Mouse (Mus musculus): Measurements from ENCODE around the gene Pard3. TPM values are rescaled to one million over a fixed set of nuclear protein-coding genes. Genes with fewer than 3 reads are reported as not detected.

Pard3 gene
- total RNA-seq, 2 experiments from 2014 or later: 41.0 to 42.0 TPM

DNA sequence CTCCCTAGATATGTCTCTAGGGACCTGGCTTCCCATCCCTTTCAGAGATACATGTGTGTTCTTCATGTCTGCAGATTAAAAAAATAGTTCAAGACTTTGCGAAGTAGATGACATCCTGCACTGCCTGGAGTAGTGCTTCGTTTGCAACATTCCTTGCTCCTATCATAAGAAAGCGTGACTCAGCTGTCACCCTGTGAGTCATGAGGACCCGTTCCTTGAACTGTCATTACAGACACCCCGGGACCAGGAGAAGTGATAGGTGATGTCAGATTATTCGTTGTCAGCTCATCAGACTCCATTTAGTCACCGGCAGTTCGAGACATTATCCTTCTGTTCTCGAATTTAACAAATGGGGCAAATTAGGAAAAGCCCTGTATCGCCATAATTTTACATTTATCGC lies 180.1 kb downstream of the Pard3 start:
- DNase-seq: no peak

DNA sequence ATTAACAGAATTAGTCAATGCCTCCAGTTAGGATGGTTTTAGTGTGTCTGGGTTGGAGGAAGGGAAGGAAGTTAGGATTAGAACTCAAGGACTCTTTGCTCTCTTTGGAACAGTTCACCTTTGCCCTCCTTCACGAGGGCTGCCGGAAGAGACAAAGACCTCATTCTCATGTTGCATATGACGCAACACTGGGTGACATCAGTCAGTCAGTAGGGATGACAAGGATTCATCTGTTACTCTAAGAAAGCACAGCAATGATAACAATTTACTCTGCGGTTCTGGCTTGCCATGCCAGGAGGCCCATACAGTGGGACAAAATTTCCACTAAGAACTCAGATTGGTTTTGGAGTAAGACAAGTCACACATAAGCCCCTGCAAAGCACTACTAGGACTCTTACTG lies 187.1 kb downstream of the Pard3 start:
- no peak for DNase-seq

DNA sequence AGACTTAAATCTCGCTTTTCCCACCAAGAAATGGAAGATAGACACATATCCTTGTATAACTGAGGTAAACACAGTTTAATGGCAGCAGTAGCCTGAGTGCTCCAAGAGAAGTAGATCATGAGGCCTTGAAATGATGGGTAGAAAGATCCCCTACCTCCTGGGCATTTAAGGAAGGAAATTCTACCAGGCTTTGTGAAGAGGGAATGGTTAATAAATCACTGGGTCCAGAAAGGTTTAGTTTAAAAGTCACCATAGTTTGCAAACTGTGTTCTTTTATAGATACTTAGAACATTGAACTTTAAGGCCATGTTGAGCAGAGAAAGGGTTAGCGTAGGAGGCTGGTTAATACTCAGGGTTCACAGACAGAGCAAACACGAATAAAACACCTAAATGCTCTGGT lies 187.8 kb downstream of the Pard3 start:
- no peak for DNase-seq

DNA sequence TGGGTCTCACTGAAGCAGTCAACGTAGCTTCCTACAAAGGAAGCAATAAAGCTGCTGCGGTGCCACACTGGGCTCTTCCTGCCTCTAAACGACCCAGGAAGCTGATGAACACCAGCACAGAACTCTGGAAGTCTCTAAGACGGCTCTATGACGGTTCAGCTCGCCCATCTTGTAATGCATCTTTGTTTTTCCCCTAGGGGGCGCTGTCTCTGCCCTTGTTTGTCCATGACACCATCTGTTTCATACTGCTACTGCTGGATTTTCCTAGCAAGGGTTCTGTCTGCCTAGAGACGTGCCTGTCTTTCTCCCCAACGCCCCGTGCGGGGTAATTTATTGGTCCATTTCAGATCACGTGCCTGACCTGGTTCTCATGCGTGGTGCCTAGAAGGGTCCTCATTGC lies 188.3 kb downstream of the Pard3 start:
- DNase-seq: no peak

DNA sequence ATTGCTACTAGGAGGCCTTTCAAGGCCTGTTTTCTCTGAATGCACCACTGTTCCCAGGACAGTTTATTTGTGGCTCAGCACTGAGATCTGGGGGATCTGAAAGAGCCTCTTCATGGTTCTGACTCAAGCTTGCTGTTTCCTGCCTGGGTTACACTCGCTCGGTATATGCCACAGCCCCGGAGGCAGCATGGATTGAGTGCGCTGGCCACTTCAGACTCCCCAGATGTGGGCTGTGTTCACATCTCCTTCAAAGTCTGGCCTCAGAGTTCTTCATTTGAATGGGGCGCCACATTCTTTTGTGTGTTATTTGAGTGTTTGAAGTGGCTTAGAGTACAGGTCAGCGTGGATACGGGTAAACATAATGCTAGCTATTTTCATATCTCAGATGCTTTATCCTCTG lies 190.9 kb downstream of the Pard3 start:
- DNase-seq: no peak

DNA sequence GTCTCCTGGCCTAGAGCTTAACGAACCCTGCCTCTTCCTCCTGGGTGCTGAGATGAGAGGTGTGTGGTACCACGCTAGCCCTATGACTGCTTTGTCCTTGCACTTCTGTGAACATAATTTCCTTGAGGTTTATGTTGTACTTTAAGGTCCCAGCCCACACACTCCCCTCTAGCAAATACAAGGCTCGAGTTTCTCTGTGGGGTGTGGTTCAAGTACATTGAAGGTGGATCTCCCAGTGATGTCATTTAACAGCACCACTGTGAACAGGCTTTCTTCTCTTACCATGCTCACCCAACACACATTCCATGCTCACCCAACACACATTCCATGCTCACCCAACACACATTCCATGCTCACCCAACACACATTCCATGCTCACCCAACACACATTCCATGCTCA lies 193.4 kb downstream of the Pard3 start:
- DNase-seq: no peak

DNA sequence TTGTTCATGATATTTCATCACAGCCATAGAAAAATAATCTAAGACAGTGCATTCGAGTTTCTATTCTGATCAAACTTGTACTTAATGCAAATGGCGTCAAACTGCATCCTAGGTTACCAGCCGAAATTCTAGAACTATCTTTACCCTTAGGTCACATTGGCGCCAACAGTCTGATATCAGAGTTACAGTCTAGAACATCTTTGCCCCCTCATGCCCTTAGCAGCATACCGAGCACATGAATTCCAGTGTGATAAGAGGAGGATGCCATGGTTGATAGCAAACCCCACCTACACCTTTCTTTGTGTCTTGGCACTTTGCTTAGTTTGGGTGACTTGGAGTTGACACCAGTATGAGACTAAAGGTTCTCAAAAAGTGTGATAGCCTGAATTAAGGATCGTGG lies 197.4 kb downstream of the Pard3 start:
- DNase-seq: no peak

DNA sequence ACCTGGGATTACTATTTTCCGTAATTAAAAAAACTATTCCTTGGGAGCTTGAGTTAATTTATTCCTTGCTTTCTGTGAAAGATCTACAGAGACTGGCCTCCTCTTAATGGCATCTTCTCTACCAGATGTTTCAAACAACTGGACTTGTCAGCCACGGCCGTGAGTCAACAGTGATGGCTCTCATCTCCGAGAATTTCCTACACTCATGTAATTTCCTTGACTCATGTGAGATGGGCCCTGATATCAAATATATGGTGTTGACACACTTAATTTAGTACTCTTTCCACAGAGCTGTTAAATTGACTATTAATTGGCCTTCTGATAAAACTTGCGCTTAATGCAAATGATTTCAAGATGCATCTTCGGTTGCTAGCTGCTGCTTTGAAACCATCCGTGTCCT lies 198.3 kb downstream of the Pard3 start:
- no peak for DNase-seq

DNA sequence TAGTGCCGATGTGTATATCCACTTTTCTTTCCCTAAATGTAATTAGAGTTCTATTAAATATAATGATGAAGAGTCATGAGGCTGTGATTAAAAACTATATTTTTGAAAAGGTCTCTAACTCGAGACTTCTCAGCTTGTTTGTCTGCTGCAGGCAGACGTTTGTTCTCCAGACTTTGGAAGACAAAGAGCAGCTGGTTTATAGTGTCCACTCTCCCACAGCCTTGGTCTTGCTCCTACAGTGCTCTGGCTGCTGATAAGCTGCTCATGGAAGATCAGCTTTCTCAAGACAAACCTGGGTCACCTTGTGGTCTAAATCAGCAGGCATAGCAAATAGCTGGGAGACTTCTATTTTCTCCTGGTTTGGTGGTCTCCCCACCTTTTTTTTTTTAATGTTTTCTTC lies 198.7 kb downstream of the Pard3 start:
- DNase-seq: no peak

DNA sequence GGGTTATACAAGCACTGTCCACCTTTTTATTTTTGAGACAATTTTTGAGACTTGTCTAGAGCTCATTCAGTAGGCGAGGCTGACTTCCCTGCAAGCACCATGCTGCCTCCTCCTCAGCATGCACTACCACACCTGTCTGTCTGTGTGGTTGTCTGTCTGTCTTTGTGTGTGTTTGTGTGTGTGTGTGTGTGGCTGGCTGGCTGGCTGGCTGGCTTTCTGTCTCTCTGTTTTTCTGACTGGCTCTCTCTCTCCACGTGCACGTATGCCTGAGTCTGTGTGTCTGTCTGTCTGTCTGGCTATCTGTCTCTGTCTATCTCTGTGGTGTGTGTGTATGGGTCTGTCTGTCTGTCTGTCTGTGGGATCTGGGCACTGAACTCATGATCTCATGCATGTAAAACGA lies 199.2 kb downstream of the Pard3 start:
- no peak for DNase-seq

DNA sequence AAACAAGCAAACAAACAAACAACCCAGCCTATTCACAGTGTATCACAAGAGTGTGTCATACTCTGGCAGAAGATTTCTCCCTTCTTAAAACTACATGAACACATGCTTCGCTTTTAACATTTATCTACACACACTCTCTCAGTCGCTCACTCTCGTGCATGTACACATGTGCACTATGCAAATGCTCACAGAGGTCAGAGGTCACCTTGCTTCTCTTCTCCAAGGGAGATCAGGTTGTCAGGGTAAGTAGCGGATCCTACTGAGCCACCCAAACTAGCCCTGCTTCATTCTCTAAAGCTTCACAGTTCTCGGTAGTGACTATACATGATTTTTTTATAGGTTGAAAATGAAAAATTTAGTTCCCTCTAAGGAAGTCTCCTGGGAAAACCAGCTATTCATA lies 199.8 kb downstream of the Pard3 start:
- no peak for DNase-seq

DNA sequence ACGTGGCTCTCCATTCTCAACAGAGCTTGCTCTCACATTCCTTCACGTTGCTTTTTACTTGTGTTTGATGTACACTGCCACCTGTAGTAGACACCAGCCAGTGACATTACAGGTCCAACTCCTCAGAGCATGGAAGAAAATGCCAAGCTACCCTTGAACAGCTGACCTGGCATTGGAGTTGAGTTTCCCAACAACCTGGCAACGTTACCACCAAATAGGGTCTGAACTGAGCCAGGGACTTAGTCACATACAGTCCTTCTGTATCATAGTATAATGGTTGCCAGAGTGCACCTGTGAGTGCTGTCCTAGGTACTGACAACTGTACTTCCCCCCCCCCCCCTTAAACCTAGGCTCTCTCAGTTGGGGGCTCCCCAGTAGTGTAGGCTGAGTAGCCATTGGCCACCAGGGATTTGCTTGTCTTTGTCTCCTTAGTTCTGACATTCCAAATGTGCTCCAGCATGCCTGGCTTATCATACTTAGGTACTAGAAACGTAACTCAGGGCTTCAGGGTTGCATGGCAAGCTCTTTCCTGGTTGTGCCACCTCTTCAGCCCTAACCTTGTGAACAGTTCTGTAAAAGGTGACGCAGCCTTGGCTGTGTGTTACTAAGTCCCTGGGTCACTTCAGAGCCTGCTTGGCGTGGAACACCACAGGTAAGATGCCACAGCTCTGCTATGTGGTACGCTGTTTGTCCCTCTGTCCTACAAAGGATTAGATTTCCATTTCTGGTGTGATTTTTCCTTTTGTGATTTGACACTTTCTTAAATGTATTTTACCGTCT lies 201.2 kb downstream of the Pard3 start:
- no peak for DNase-seq

DNA sequence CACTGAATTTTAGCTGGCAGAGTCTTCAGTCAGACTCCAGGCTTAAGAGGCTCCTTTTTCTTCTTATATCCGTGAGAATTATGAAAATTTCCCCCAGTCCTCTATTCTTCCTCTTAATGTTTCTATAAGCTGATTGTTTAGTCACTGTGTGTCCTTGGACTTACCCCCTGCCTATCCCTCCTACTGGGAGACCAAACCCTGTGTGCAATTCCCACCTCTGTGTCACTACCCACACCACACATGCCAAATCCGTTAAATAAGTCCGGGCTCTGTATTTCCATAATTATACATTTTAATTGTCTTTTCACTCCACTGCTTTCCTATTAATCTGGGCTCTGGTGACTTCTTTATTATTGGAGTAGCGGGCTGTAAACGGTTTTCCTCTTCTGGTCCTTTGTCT lies 203.1 kb downstream of the Pard3 start:
- DNase-seq: no peak

DNA sequence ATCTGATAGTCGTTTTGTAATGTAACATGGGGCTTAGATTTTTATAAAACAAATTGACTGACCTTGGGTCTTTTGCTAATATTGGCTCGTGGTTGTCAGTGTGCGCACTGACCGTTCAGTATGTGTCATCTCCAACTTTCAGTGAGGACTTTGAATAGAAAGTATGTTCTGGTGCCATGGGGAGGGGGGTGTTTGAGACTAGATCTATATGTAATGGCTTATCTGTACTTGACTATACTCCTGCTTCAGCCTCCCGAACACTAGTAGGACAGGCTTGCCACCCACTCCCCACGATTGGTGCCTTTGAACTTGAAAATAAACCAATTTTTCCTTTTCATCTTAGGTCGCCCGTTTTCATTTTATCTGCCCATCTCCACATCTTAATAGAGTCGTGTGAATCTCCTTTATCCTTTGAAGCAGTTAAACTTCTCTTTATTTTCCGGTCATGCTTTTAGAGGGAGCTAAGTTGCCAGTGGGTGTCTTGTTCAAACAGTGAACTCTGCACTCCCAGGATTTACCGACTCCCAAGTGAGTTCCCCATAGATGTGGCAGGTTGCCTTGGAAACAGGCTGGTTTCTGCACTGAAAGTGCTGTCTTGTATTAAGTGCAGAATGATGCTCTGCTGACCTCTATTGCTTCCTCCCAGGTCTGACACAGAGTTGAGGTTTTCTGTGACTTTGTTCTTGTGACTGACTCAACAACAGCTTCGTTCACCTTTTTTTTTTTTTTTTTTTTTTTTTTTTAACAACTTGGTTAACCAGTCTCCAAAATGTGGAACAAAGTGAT lies 204.7 kb downstream of the Pard3 start:
- no peak for DNase-seq

DNA sequence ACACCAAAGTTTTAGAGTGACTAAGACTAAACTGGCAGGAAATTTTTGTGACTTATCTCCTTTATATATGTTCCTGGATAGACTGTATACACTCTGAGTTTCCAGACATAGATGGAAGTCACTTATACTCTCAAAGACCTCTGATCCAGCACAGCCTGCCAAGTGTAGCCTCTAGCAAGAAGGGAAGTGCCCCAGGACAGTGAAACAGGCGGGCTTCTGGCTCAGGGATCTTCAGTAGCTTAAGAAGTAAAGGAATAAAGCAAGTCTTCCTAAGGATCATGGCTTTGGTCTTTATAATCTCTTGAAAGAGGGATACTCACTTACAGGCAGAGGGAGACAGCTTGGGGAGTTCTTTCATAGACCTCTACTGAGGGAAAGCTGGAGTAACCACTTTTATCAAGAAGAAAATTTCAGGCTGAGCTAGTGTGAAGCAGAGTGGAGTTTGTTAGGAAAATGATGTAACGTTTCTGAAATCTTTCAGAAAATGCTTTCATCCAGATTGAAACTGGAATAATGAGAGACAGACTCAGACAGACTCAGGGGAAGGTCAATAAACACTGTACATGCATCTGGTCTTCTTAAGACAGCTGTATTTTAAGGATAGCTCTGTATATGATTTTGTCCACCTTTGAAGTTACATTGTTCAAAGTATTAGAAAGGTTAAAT lies 205.5 kb downstream of the Pard3 start:
- DNase-seq: no peak

DNA sequence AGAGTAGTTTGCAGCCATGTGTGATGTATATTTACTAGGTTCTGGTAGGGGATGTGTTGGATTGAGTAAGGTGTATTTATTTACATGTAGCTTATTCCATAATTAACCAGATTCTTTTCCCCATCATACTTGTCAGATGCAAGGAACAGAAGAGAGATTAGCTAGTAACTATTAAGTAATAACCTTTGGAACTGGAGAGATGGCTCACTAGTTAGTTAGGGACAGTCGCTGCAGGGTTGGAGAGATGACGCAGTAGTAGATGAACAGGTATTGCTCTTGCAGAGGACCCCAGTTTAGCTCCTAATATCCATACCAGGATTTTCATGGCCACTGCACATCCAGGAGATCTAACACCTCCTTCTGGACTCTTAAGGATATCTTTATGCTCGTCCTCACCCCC lies 207.5 kb downstream of the Pard3 start:
- DNase-seq: no peak

DNA sequence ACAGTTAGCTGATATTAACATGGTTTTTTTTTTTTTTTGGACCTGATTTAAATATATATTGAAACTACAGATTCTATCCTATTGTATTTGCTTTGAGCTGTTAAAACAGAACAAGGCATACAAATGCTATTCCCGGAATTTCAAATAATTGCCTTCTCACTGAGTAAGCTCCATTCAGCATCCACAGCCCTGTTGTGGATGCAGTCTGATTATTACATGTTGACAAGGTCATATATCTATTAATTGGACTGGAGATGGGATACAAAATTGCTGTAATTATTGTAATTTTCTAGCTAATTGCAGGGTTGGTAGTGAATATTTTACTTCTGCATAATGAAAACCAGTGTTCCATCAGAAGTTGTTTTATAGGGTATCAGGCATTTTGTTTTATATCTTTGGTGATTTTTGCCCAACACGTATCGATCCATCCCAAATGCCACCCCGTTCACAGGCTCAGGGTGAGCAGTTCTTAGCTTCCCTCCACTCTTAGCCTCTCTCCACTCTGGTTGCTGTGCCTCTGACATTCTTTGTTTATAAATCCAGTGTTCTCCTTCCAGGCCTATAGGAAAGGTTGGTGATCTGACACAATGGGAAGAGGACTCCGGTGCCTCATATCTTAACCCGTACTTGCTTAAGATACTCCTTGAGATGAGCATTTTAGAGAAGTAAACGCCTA lies 216.7 kb downstream of the Pard3 start:
- DNase-seq: no peak

DNA sequence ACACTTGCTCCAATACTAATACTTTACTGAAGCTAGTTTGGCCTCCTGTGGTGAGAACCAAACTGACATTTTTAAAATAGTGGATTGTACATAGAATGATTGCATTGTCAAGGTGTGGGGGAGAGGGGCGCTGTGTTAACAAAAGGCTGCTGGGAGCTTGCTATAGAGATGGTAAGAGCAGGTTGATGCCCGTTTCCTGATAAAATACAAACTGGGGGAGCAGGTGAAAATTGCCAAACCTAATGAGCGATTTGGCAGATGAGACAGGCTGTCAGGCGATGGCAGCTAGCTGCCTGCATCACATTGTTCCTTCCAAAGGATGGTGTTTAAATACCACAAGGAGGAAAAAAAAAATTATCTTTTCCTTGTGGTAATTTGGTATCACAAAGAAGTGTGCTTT lies 217.3 kb downstream of the Pard3 start:
- no peak for DNase-seq

DNA sequence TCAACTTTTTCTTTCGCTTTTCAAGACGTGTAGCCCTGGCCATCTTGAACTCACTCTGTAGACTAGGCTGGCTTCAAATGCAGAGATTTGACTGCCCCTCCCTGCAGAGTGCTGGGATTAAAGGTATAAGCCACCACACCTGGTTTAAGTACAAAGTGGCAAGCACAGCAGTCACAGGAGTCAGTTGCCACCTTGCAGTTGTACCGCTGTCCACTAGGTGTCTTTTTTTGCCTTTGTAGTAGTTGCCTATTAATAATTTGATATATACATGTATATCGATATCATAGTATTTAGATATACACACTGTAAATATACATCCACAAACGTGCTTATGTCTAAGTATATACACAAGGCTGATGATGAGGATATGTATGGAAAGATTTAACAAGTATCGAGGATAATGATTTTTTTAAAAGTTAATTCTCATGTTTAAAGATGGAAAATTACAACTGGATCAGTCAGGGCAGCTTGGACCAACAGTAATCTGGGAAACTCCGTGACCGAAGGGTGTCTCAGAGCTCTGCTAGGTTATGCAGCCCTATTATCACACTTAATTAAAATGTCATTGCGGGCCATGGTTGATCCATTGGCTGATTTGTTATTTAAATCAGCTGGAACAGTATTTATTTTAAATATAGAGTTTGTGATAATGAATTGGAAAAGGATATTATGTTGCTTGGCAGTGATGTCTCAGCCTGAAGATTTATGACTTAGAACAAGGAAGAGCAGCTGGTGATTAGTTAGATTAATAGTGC lies 220.9 kb downstream of the Pard3 start:
- DNase-seq: no peak

DNA sequence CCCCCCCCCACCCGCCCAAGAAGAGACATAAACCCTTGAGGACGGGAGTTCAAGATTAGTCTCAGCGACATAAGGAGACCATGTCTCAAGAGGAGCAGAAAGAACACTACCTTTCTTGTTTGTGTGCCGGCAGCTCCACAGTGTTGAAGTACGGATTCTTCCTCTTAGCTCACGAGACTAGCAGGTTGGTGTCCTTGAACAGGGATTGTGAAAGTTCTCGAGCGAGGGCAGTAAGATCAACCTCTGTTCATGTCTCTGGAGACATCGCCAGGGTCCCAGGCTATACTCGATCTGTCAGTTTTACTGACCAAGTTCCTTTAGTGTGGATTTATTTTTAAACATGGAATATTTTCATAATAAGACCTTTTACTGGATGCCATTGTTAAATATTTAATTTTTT lies 224.1 kb downstream of the Pard3 start:
- DNase-seq: no peak

DNA sequence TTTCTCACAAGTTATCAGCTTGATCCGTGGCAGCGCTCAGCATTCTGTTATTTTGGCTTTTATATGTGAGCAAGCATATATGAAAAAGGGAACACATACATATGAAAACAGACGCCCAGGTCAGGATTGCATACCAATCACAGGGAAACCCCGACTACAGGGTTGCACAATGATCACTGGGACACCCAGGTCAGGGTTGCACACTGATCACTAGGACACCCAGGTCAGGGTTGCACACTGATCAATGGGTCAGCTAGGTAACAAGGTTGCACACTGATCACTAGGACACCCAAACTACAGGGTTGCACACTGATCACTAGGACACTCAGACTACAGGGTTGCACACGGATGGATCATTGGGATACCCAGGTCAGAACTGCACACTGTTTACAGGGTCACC lies 228.6 kb downstream of the Pard3 start:
- no peak for DNase-seq

DNA sequence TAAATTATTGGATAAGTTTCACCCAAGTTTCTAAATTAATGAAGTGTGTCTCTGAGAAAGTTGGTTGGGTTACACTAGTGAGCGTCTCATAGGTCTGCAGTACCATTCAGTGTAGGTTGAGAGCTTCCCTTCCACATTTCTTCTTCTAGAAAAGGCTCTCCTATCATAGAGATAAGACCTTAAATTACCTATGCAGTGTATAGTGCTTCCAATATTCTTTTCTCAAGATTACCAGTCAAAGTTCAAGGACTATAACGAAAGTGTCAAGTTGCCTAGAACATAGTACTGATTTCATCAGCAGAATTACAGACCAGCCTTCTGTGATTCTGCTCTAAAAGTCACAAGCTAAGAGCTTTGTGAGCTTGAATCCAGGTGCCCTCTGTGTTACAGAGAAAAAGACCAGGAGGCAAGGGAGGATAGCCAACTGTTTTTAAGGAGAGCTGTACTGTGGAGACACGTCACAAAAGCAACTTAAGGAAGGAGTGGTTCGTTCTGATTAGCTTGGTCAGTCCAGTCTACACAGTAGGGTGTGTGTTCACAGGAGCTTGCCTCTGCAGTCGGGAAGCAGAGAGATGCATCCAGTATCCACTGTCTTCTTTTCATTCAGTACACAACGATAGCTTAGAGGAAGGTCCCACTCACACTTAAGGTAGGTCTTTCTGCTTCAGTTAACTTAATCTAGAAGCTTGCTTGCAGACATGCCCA lies 229.5 kb downstream of the Pard3 start:
- no peak for DNase-seq

All from heart, postnatal 4 days (tissue).